Mouse (Mus musculus): ENCODE results near the gene Slc1a2. TPM values are rescaled to one million over a fixed set of nuclear protein-coding genes. Genes with fewer than 3 reads are reported as not detected.

The Slc1a2 gene
- polyA plus RNA-seq (2014; fragmentation: Illumina TruSeq; extraction: RNeasy Lipid Tissue Mini Kit (QIAGEN cat#74804); ENCODE audit: low read depth, low replicate concordance), result 0.47 TPM

GRCm38 (mm10) chr2:102658163-102658660 lies at the start of gene Slc1a2:
TSS of gene Slc1a2 (plus strand) at chr2:102658659.

Other genes starting within 250 kb of the Slc1a2 start
- gene Fjx1, start 206.2 kb upstream of the Slc1a2 start, polyA plus RNA-seq (2014; fragmentation: Illumina TruSeq; extraction: RNeasy Lipid Tissue Mini Kit (QIAGEN cat#74804); ENCODE audit: low read depth, low replicate concordance), result 0.44 TPM
- gene Pamr1, start 108.6 kb upstream of the Slc1a2 start, polyA plus RNA-seq (2014; fragmentation: Illumina TruSeq; extraction: RNeasy Lipid Tissue Mini Kit (QIAGEN cat#74804); ENCODE audit: low read depth, low replicate concordance), result 15.0 TPM
- 62.4 TPM for gene Cd44, start 243.0 kb downstream of the Slc1a2 start, polyA plus RNA-seq (2014; fragmentation: Illumina TruSeq; extraction: RNeasy Lipid Tissue Mini Kit (QIAGEN cat#74804); ENCODE audit: low read depth, low replicate concordance)

Measured in sigmoid colon, adult 10 weeks (tissue).